Mouse (Mus musculus): ENCODE measurements at regions not wholly inside any gene's neighbourhood (a gene's known extent, or its start where the extent isn't known, plus 50 kb on each side); places are given as distances from the start of the nearest gene placed in this dataset.
"Not testable (repeated sequence)": the region's sequence is repeated elsewhere in the genome, so short reads cannot be mapped to it uniquely, and the experiment has no call there.

GRCm38 (mm10) chr8:97234551-97235107 is 1346.3 kb upstream of the Got2 start:
- no peak for DNase-seq

DNA sequence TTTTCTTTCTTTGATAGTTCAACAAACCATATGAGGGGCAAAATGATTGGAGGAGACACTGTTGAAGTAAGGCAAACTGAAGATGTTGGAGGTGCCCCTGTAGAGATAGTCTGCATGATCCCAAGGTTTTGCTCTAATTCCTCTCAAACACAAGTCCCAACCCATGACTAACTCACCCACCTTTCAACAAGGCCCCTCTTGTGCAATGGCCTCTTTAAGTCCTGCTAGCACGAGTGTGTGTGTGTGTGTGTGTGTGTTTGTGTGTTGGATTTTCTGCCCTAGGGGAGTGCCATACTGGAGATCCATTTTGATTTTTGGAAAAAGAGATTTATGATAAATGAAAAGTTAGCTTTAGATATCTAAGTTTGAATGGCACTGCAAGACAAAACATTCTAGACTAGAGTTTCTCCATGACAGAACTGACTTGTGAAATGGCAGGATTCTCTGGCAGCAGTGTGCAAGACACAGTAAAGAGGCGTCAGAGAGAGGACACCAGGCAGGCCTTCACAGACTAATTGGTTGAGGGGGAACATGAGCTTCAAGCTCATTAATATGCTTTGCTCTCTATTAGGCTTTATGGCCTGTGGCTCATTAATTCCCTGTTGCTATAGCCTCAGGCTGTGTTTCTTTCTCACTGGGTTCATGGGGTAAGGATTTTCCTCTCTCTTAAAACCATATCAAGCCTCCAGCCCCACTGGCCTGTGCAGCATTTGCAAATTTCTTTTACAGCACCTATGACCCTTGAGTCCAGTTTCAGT is 1344.5 kb upstream of the Got2 start:
- no peak for DNase-seq

GRCm38 (mm10) chr8:97231652-97232051 is 1343.3 kb upstream of the Got2 start:
- DNase-seq = no peak

GRCm38 (mm10) chr8:97191806-97192205 is 1303.5 kb upstream of the Got2 start:
- DNase-seq = no peak

DNA sequence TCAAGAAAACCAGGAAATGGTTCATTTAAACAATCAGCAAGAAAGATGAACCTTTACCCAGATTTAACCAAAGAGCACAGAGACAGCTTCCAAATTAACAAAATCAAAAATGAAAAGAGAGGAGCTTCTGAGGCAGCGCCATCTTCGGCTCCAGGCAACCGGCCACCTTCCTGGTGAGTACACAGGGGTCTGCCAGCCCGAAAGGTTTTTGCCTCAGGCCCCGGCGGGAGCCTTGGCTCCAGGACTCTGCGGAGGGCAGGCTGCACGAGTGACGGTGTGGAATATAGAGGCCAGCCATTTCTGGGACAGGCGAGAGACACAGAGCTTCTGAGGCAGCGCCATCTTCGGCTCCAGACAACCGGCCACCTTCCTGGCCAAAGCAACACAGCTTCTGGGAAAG is 1295.5 kb upstream of the Got2 start:
- not testable (repeated sequence) for DNase-seq

GRCm38 (mm10) chr8:97182456-97182855 is 1294.1 kb upstream of the Got2 start:
- not testable (repeated sequence) for DNase-seq
